Mouse (Mus musculus) cerebellum, adult 9-11 months (tissue): Measurements from ENCODE around the gene Atrnl1.
"Not testable (repeated sequence)": the region's sequence is repeated elsewhere in the genome, so short reads cannot be mapped to it uniquely, and the experiment has no call there.

Source experiments
- DNase-seq: peaks from one replicate; pipeline ENCODE4 v3.0.0; 2022

Gene Atrnl1

DNA sequence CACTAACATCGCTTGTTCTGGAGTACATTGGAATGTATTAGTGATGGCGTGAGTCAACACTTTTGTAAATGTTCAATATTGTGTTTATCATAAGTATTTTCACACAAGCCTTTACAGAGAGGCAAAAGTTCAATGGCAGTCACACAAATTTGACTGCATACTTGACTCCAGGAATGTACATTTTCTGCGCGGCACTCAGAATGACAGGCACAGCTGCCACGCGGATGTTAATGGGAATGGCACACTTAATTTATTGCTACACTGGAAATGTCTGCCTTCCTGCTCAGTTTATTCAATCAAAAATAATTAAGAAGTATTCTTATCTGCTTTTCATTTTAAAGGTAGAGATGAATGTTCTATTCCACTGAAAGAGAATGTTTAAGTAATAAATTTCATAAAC lies 227.0 kb downstream of the Atrnl1 start:
- DNase-seq, result no peak

DNA sequence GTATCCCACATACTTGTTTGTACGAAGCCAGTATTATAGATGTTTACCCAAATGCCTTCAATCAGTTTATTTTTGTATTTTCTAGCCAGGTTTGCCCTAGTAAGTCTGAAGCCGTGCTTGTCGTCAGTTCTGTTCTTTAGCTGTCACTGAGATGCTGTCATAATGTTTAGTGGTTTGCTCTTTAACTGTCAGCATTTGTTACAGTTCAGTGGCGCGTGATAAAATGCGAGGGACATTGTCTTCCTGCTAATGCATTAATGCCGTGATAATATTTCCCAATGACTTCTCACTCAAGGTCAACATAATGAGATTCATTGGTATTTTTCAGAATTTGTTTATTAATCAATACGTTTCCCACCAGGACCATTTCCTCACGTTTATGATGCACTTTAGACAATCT lies 227.7 kb downstream of the Atrnl1 start:
- no peak for DNase-seq

DNA sequence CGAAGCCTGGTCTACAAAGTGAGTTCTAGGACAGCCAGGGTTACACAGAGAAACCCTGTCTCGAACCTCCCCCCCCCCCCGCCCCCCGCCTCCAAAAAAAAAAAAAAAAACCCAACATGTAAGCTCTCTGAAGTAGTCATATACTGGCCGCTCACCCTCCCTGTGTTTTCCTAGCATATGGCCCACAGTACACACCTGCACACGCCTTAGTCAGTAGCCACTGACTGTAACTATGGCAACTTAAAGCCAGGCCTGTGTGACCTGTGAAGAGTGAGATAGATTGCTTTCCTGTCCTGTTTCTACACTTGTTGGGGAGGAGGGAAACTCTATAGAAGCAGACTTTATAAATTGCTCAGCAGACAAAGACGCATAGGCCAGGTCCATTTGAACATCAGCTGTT lies 239.1 kb downstream of the Atrnl1 start:
- no peak for DNase-seq

DNA sequence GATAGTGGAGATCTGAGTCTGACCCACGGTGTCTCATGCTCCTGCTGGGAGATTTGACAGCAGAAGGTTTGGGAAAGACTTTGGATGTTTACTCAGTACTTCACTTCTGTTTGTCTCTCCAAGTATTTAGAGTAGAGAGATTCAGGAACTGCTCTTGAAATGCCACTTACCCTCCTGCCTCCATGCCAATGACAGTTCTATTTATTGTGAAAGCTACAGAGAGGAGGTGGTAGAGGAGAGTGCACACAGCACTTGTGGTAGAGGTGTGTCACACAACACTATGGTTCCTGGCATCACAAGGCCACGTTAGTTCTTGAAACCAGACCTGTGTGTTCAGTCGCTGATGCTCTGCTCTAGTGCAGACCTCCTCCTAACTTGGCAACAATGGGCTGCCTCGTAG lies 257.5 kb downstream of the Atrnl1 start:
- DNase-seq, result no peak

DNA sequence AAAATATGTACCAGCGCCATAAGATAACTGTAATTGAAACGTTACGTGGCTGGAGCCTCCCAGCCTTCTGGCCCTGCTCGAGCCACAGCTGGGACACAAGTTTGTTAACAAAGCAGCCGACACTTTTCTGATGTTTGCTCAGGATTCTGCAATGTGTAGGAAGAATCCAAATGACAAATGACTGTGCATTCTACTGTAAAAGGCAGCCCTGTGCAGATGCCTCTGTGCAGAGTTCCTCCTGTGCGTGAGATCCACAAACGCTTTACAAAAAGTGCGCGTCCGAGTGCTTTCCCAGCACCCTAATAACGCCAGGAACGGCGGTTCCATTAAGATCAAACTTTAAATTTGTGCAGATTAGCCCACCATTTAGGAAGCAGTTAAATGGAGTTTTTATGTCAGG lies 260.0 kb downstream of the Atrnl1 start:
- no peak for DNase-seq

DNA sequence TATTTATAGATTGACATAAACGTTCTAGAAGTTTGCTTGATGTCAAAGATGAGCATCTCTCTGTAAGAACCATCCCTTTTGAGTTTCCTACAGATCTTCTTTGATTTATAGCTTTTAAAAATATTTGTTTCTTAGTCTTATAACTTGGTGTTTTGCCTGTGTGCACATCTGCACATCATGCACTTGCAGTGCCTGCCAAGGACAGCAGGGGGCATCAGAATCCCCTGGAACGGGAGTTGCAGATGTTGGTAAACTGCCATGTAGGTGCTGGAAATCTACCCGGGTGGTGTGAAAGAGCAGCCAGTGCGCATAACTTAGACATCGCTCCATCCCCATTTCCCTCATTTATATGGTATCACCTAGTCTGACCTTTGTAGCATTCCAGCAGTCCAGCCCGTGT lies 265.2 kb downstream of the Atrnl1 start:
- DNase-seq, result no peak

DNA sequence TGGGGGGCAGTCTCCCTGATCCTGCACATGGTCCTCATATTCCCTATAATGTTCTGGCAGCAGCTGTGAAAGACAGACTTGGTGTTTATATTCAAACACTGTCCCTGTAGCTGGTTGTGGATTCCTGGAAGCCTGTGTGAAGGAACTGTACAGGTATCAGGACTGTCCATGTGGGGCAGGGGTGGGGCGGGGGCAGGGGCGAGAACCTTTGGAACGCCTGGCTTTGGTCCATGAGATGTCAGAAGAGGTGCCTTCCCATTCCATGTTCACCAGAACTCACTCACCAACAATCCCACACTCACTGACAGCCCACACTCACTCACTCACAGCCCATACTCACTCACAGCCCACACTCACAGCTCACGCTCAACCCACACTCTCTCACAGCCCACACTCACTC lies 266.5 kb downstream of the Atrnl1 start:
- no peak for DNase-seq

DNA sequence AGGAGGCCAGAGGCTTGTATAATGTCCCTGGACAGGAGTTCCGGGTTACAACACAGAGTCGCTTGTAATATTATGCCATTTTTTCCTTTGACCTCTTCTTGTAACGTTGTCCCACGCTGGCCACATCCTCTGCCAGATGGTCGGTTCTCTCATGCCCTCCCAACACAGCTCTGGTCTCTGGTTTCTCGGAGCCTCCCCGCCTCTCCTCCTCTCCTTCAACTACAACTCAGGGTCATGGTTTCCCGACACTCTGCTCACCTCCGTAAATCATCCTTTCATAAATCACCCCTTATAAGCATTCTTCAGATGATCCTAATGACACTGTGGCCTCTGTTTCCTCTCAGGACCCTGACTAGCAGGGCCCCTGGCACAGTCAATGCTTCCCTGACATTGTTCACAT lies 267.7 kb downstream of the Atrnl1 start:
- DNase-seq, result no peak

DNA sequence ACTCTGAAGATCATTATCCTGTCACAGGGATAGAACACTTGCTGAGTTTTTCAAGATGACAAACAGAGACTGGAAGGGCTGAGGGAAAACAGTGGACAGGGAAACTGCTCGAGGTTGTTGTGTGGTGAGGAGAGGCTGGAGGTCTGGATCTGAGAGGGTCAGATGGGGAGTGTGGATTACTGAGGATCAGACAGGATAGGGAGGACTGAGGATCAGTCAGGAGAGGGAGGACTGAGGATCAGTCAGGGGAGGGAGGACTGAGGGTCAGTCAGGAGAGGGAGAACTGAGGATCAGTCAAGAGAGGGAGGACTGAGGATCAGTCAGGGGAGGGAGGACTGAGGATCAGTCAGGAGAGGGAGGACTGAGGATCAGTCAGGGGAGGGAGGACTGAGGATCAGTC lies 269.0 kb downstream of the Atrnl1 start:
- DNase-seq, result not testable (repeated sequence)

DNA sequence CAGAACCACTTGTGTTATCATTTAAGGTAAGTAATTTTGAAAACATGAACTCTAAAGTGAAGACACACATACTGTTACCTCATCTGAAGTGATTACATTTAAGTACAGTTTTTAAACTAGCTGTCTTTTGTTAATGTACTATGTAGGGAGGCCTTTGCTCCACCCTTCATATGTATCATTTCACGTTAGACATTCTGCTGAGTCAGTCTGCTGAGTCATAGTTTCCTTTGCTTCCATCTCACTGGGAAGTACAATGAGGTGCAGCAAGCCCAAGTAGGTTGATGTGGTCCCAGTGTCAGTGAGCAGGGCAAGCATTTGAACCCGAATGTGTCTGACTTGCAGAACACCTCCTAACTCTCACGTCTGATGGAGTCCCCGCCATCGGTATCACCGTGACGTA lies 271.1 kb downstream of the Atrnl1 start:
- DNase-seq, result no peak

DNA sequence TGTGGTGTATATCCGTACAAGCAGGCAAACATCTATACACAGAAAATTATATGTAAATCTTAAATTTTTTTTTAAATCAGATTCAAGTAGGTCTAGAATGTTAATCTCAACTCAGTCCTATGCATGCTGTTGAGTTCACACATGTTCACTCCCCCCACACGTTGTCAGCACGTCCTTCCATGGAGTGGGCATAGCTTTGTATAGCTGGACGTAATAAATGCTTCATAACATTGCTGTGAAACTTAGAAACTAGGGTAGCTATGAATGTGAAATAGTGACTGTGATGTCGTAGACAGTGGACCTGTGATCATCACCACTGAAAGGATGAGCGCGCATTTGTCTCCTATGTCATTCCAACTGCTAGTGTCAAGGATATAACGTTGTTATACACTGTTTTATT lies 278.0 kb downstream of the Atrnl1 start:
- DNase-seq, result no peak

DNA sequence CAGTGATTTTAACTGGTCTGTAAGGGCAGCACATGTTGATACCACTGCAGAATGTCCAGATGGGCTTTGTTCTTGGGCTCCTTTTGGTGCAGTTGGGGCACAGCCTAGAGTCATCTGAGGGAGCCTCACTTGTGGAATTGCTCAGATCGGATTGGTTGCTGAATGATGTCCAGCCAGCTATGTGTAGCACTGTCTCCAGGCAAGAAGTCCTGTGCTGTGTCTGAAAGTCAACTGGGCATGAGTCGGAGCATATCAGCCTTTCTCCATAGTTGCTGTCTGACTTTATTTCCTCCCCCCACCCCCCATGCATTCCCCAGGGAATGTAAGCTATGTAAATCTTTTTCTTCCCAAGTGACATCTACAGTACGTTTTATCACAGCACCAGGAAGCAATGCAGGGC lies 278.9 kb downstream of the Atrnl1 start:
- no peak for DNase-seq

DNA sequence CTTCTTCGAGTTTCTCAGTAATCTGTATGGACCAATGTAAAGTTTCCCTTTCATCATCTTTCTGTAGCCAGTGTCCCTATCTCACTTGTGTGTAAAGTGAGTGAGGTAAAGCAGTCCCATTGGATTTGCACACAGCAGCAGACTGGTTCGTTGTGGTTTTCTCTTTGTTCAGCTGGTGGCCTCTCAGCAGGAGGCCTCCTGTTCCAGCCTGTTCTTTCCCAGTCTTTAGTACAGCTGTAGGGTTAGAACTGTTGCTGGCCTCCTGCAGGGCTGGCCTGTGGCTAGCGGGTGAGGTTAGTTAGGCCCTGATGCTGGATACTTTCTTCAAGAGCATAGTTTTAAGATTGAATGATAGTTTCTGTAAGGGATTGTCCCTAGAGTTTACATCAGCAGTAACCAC lies 280.1 kb downstream of the Atrnl1 start:
- DNase-seq, result no peak

DNA sequence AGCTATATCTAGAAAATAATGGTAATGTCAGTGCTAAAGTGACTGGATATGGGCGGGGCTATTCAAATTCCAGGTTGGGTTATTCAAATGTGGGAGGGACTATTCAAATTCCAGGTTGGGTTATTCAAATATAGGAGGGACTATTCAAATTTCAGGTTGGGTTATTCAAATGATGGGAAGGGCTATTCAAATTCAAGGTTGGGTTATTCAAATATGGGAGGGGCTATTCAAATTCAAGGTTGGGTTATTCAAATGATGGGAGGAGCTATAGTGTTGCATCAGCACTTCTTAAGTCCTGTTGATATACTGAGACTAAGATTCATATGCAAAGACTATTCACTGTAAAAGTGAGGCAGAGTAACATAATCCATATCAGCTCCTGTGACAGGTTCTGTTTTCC lies 283.4 kb downstream of the Atrnl1 start:
- DNase-seq, result no peak

DNA sequence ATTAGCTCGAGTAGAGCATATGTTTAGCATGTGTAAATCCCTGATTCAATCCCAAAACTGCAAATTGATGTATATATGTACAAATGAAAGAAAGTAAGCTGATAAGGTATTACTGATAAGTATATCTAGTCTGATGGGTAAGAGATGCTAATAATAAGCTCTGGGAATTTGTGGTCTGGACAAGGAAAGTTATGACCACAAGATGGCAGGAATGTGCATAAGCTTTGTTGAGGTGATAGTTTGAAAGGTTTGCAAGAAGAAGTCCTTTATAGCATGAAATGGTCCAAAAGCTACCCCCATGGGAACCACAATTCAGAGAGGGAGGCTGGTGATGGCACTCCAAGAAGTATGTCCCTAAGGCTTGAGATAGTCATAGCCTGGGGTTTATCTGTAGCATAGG lies 289.2 kb downstream of the Atrnl1 start:
- DNase-seq, result no peak

DNA sequence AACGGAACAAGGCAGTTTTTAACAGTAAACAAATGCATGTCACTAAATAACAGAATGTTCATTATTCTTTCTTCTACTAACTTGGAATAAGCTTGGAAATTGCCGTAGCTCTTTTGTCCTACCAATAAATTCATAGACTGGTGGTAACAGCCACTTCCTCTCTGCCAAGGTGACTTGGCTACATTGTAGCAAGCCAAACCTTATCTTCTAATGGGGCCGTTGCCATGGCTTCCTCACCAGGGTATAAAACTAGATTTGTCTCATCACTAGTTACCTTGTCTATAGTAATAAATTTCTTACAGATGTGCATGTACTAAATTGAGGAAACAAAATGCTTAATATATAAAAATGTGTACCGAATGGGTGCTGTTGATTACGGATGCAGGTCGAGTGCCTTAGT lies 298.6 kb downstream of the Atrnl1 start:
- no peak for DNase-seq

DNA sequence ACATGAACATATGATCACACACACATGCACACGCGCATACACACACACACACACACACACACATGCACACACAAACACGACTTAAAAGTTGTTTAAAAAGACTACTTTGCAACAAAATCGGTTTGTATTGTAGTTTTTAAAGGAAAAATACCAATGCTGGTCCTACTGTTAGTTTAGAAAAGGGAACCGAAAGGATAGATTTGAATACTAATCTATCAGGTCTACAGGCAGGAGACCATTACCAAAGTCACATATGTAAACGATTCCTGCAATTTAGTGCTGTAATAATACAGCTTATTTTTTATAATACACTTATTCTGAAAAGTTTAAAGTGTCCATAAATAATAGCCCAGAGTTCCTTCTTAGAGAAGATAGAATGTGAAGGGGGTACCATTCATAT lies 299.8 kb downstream of the Atrnl1 start:
- DNase-seq, result no peak

DNA sequence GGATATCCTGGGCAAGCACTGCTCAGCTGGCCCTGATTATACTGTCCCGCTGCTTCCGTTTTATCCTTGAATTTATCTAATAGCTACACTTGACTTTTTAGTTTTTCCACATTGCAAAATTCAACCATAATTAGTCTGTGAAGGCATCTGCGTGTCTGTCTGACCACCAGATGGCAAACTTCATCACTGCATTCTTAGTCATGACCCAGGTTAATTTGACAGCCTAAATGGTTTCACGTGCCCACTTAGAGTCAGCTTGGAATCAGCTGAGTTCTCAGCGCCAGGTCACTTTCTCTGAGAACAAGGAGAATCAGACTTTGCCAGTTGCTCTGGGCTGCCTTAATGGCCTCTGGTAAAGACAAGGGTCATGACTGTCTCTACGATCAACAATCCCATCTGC lies 305.5 kb downstream of the Atrnl1 start:
- DNase-seq, result no peak

DNA sequence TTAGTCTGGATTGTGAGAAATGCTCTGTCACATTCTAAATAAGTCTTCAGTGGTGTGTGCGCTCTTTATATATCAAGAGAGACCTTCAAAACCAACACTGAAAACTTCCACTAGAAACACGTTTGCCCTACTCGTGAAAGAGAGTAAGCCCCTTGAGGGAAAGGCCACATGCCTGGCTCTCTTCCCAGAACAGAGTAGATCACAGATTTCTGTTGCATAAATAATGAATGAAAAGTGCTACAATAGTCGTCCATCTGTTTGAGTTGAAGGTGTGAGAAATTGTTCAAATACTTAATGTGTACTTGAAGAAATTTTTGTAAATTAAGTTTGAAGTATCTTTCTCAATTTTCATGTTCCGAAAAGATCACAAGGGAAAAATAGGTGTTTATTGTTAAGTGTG lies 312.2 kb downstream of the Atrnl1 start:
- no peak for DNase-seq

DNA sequence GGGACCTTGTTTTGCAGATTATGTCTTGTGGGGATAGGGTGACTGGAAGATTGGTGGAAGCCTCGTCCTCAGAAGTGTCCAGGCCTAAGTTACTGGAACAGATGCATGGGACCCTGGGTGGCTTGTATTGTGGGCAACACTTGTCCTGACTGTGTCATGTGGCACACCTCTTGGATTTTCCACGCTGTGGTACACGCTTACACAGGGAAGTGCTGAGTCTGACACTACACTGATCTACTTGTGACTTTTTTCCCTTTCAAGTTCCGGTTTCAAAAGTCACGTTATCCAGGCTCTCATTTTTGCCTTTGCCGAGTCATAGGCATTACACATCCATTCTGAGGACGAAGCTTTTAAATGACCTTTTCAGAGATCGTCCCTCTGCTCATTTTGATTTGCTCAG lies 314.0 kb downstream of the Atrnl1 start:
- DNase-seq, result no peak

DNA sequence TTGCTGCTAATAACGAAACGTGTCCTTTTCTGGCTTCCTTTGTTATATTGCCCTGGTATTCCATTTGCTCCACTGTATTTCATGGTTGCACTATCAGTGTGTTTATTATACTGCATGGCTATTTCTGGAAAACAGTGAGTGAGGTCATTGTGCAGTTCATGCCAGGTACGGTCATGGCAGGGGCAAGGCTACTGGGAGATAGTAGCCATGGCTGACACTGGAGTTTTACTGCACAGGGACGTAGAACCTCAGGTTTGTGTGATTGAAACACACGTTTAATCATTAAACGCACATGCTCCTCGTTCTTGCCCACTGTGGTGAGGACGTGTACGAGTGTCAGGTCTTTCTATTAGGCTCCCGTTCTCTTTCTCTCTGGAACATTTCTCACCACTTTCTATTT lies 314.8 kb downstream of the Atrnl1 start:
- DNase-seq, result no peak

DNA sequence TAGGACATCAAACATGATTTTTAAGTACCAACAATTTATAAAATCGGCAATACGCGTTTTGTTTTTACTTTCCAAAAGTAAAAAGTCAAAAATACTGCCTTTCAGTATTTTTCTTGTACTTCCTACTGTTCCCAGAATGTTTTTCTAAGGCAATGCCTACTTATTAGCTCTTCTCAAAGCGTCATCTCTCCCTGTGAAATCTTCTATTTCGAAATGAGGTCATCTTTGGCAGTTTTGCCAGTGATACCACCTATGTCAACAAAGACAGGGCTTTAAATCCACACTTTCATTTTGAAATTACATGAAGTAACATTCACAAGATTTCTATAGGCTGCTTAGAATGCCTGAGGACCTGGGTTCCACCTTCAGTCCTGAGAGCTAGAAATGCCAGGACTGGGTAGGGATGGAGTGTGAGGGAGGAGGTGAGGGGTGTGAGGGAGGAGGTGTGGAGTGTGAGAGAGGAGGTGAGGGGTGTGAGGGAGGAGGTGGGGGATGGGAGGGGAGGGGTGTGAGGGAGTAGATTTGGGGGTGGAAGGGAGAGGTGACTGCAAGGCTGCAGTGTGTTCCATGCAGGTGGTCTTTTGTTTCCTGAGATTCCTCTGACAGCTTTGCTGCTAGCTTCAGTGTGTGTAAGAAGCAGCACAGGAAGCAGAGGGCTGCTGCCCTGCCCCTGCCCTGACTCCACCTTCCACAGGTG lies 315.5 kb downstream of the Atrnl1 start:
- no peak for DNase-seq

DNA sequence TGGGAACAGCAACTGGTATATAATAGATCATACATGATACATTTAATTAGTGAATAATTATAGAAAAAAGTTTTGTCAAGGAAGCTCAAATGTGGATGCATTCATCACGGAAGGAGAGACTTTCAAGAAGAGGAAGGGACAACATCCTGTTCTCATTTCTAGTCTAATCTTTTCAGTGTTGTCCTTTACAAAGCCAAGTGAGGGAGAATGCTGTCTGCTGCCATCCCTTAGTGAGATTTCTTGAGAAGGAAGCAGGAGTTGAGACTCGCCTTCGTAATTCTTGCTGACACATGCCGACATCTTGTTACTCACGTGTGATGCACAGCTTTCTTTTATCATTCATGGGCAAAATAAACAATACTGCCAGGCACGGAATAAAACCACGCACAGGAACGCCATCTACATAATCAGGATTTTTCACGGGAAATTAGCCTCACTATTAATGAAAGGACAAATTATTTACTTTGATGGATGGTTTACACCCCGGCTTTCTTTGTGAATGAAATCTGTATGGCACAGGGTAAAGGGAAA lies 316.2 kb downstream of the Atrnl1 start:
- DNase-seq, result no peak

DNA sequence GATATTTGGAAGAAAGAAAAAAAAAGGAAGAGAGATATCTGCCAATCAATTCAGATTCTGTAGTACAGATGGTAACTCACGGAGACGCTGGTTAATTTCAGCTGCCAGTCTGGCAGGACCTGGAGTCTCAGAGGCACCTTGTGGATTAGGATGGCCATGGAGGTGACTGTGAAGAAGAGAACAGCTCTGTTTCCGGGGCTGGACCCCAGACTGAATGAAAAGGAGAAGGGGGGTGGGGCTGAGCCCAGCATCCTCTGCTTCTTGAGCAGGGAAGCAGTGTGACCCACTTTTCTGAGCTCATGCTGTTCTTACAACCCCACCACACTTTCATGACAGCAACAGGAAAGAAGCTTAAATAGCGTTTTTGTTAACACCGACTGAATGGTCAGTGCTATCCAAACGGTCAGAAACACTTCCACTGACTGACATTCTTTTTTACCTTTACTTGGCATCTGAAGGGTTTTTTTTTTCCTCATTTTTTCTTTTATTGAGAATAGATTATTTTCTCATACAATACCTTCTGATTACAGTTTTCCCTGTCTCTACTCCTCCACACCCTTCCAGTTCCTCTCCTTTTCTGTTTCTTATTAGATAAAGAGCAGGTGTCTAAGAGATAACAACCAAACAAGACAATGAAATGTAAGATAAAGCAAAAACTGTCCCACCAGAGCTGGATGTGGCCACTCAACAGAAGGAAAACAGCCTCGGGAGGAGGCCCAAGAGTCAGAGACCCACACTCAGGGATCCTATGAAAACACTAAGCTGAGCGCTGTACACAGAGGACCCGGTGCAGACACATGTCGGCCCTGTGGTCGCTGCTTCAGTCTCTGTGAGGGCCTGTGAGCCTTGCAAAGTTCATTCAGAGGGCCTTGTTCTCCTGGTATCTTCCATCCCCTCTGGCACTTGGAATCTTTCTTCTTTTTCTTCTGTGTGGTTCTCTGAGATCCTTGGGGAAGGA lies 317.0 kb downstream of the Atrnl1 start:
- DNase-seq, result no peak
